Mouse (Mus musculus): ENCODE data around the gene Rilp. TPM values are rescaled to one million over a fixed set of nuclear protein-coding genes. Genes with fewer than 3 reads are reported as not detected.

The Rilp gene
- total RNA-seq, 2 experiments from 2014 or later, result 0.91 to 1.4 TPM

DNA sequence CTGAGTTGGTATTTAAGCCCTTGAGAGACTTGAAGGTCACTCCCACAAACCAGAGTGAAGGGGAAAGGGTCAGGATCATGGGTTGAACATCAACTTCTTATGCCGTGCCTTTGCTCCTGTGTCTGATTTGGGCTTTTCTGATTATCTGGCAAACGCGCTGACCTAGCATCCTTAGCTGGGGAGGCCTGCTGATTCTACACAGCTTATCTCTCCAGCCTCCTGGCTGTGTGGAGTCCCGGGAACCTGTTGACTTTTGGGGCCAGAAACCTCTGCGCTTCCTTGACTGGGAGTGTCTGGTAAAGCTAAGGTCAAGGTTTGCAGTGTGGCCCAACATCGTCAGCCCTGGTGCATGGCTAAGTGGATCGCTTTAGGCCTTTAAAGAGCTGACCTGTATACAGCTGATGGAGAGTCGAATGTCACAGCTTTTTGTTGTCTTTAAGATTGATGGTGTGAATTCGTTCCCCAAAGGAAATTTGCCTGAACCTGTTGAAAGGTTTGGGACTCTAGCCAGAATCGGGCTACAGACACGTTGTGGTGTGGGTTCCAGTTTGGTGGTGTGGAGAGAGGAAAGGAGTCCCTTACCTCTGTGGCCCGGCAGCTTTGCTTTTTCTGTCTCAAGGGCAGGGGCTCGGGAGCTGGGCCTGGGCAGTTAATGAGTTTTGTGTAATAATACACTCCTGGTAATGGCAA is 25.4 kb downstream of the Rilp start:
- no peak for DNase-seq (ENCODE audit: extremely low spot score in 1 of 2, low spot score in 2 of 2)
- Histone ChIP-seq H3K4me3 (peak overlapping the region; percentile 9; the same call in 1 of the 2 replicates), H3K27ac (peak overlapping the region; percentile 32; the same call in 1 of the 2 replicates)
- no peak for TF ChIP-seq CTCF (IDR thresholded peaks at IDR 0.05)
- intact Hi-C loops (cut with DNase I), result no loop called here

- Histone ChIP-seq H3K27ac (no peak overlapping the region; the same call in 1 of the 2 replicates), H3K4me3 (no peak overlapping the region)
- no peak for TF ChIP-seq CTCF (IDR thresholded peaks at IDR 0.05)
- DNase-seq (ENCODE audit: extremely low spot score in 1 of 2, low spot score in 2 of 2), result no peak
- intact Hi-C loops (cut with DNase I), result no loop called here
Observed at GRCm38 (mm10) chr11:75536255-75537024, 26.5 kb downstream of the Rilp start.

- intact Hi-C loops (cut with DNase I), result no loop called here
- H3K4me3 ChIP-seq, result no peak overlapping the region
- peak overlapping the region; percentile 80 for H3K27ac ChIP-seq
- no peak for TF ChIP-seq CTCF (IDR thresholded peaks at IDR 0.05)
- no peak for DNase-seq (ENCODE audit: extremely low spot score in 1 of 2, low spot score in 2 of 2)
Observed at GRCm38 (mm10) chr11:75537025-75537414, 27.1 kb downstream of the Rilp start.

GRCm38 (mm10) chr11:75537491-75538183 is 27.7 kb downstream of the Rilp start:
- no peak for DNase-seq (ENCODE audit: extremely low spot score in 1 of 2, low spot score in 2 of 2)
- TF ChIP-seq CTCF (IDR thresholded peaks at IDR 0.05), result peak; percentile 16
- intact Hi-C loops (cut with DNase I), result no loop called here
- H3K27ac ChIP-seq, result peak overlapping the region; percentile 80
- H3K4me3 ChIP-seq, result no peak overlapping the region

DNA sequence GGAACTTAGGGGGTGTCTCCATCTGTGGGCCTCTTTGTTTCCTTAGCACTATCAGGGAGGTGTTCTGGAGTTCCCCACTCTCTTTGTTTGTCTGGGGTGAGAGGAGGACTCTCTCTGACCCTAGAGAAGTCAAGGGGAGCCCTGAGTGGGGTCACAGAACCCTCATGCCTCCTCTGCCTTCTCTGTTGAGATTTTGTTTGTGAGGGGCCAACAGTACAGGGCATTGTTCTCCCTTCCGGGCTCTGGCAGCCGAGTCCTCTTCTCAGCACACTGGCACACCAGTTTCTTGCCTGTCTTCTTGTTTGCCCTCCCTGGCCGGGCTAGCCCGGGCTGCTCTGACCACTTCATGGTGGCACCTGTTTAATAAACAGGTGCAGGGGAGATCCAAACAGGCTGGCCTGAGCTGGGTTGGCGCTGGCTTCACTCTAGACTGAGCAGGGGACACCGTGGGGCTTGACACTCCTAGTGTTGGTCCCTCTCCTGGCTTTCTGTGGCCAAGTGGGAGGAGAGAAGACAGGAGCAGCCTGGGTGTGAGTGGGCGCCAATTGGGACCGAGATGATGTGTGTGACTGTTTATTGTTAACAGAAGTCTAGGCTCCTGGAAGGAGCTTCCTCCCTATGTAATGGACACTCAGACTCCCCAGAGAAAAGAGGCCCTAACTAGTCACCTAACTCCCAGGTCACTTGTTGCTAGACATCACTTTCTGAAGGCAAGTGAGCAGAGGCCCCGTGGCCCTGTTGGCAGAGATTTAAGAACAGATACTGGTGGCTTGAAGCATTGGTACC is 28.5 kb downstream of the Rilp start:
- no peak for DNase-seq (ENCODE audit: extremely low spot score in 1 of 2, low spot score in 2 of 2)
- Histone ChIP-seq H3K27ac (peak overlapping the region; percentile 80), H3K4me3 (no peak overlapping the region)
- TF ChIP-seq CTCF (IDR thresholded peaks at IDR 0.05), result no peak
- intact Hi-C loops (cut with DNase I), result no loop called here

DNA sequence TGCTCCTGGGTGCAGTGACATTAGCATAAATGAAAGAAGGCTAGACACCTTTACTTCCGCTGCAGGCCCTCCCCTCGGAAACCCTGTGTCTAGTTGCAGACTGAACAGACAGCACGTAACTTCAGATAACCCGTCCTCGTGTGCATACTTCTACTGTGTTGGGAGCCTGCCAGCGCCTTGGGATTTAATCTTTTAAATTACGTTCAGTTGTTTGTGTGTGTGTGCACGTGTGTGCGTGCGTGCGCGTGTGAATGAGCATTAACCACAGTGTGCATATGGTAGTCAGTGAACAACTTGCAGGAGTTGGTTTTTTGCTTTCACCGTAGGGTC is 29.0 kb downstream of the Rilp start:
- TF ChIP-seq CTCF (IDR thresholded peaks at IDR 0.05), result no peak
- DNase-seq (ENCODE audit: extremely low spot score in 1 of 2, low spot score in 2 of 2), result no peak
- intact Hi-C loops (cut with DNase I), result no loop called here
- Histone ChIP-seq H3K27ac (peak overlapping the region; percentile 80), H3K4me3 (no peak overlapping the region)

DNA sequence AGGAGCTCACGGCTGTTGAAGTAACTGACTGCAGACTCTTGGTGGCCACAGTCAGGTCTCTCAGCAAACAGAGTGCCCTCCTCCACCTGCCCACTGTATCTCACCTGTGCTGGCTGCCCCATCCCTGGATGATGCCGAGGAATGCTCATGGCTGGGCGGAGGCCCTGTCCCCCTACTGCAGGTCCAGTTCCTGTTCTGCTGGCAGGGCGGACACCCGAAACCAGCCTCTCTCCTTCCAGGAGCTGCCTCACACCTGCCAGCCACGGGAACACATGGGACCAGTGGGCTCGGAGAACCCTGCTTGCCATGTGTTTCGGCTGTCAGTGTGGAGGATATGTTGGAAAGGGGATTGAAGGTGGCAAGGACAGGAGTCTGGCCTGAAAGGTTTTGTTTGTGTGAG is 30.3 kb downstream of the Rilp start:
- no peak for DNase-seq (ENCODE audit: extremely low spot score in 1 of 2, low spot score in 2 of 2)
- intact Hi-C loops (cut with DNase I), result no loop called here
- TF ChIP-seq CTCF (IDR thresholded peaks at IDR 0.05), result no peak
- peak overlapping the region; percentile 28; the same call in 1 of the 2 replicates for H3K27ac ChIP-seq
- H3K4me3 ChIP-seq, result no peak overlapping the region

DNA sequence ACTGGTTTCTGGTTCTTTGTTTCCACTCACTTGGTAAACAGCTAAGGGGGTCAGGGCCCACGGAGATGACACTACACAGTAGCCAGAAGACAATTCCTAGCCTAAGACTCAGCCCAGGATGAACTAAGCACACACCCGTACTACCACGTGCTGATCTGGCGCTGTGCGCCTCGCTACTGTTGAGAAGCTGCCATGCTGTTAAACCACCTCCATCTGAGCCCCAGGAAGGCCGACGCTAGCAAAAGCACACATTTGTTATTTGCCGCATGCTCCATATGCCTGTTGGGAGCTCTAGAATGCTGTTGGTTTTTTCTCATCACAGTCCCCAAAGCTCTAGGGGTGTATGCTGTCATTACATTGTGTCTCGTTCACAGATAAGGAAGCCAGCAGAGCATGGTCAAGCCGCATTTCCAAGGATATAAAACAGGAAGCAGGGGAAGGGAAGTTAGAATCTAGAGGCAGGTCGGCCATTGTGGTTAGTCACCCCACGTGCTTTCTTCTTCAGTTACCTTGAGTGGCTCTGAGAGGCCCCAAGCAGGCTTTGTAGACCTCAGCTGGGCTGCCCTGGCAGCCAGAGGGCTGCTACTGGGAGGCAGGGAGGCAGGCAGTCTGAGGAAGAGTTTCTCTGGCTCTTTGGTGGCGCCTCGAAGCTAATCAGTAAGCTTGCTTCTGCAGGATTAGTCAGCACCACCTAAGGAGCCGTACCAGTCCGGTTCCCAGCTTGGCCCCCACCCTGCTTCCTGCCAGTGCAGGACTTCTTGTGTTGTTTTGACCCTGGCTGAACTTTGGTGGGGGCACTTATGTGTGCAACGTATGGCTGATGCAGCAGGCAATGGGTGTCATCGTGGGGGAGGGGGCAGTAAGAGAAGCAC is 31.1 kb downstream of the Rilp start:
- intact Hi-C loops (cut with DNase I), result no loop called here
- no peak for TF ChIP-seq CTCF (IDR thresholded peaks at IDR 0.05)
- DNase-seq (ENCODE audit: extremely low spot score in 1 of 2, low spot score in 2 of 2), result no peak
- H3K27ac ChIP-seq, result peak overlapping the region; percentile 28; the same call in 1 of the 2 replicates
- no peak overlapping the region for H3K4me3 ChIP-seq

DNA sequence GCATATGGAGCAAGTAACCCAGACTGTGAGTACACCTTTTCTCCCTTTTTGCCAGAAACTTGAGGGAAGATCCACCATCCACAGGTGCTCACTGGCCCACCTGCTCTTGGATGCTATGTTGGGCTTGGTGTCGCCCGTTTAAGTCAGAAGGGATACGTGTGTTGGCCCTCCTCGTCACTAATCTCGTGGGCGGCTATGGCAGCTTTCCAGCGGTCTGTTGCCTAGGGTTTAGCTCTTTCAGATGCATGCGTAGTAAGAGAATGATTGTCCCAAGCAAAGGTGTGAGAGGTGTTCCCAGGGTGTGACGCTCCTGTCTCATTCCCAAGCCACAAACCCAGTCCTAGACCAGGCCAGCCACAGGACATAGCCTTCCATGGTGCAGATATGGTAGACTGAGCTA is 34.8 kb downstream of the Rilp start:
- no peak for TF ChIP-seq CTCF (IDR thresholded peaks at IDR 0.05)
- DNase-seq (ENCODE audit: extremely low spot score in 1 of 2, low spot score in 2 of 2), result no peak
- H3K4me3 ChIP-seq, result no peak overlapping the region
- H3K27ac ChIP-seq, result no peak overlapping the region
- intact Hi-C loops (cut with DNase I), result no loop called here

GRCm38 (mm10) chr11:75546057-75546456 is 36.2 kb downstream of the Rilp start:
- intact Hi-C loops (cut with DNase I), result no loop called here
- no peak for TF ChIP-seq CTCF (IDR thresholded peaks at IDR 0.05)
- Histone ChIP-seq H3K4me3 (no peak overlapping the region), H3K27ac (no peak overlapping the region)
- DNase-seq (ENCODE audit: extremely low spot score in 1 of 2, low spot score in 2 of 2), result no peak

- no peak for DNase-seq (ENCODE audit: extremely low spot score in 1 of 2, low spot score in 2 of 2)
- Histone ChIP-seq H3K27ac (no peak overlapping the region), H3K4me3 (no peak overlapping the region)
- intact Hi-C loops (cut with DNase I), result no loop called here
- TF ChIP-seq CTCF (IDR thresholded peaks at IDR 0.05), result no peak
Observed at GRCm38 (mm10) chr11:75549658-75550111, 39.8 kb downstream of the Rilp start.
